Mouse (Mus musculus): ENCODE results near the gene Gadd45b. TPM values are rescaled to one million over a fixed set of nuclear protein-coding genes. Genes with fewer than 3 reads are reported as not detected.

The Gadd45b gene
- total RNA-seq, 4 experiments from 2014 or later: 17.5 to 112 (median 73.6) TPM

GRCm38 (mm10) chr10:80909375-80910162, 20.3 kb upstream of the Gadd45b start:
- DNase-seq: no peak

- DNase-seq: no peak
Observed at GRCm38 (mm10) chr10:80911354-80911753, 18.5 kb upstream of the Gadd45b start.

- no peak for DNase-seq
Observed at GRCm38 (mm10) chr10:80911891-80912290, 18.0 kb upstream of the Gadd45b start.

GRCm38 (mm10) chr10:80913364-80914011, 16.4 kb upstream of the Gadd45b start:
- DNase-seq: no peak

GRCm38 (mm10) chr10:80914253-80914656, 15.6 kb upstream of the Gadd45b start:
- no peak for DNase-seq

- DNase-seq: no peak
Observed at GRCm38 (mm10) chr10:80915260-80915659, 14.6 kb upstream of the Gadd45b start.

- no peak for DNase-seq
Observed at GRCm38 (mm10) chr10:80915736-80916135, 14.1 kb upstream of the Gadd45b start.

- DNase-seq: no peak
Observed at GRCm38 (mm10) chr10:80917336-80917778, 12.5 kb upstream of the Gadd45b start.

- no peak for DNase-seq
Observed at GRCm38 (mm10) chr10:80917779-80918434, 12.0 kb upstream of the Gadd45b start, which contains the start of gene Lmnb2. Gene Lmnb2 (minus strand): TSS chr10:80918245.

GRCm38 (mm10) chr10:80921923-80922322, 8.0 kb upstream of the Gadd45b start:
- DNase-seq: no peak

GRCm38 (mm10) chr10:80925472-80925871, 4.4 kb upstream of the Gadd45b start:
- no peak for DNase-seq

GRCm38 (mm10) chr10:80928586-80929298, 1.1 kb upstream of the Gadd45b start:
- peak; percentile 89 for DNase-seq

GRCm38 (mm10) chr10:80930361-80931152, 684 bp downstream of the Gadd45b start:
- DNase-seq: no peak

GRCm38 (mm10) chr10:80931153-80931671, 1.3 kb downstream of the Gadd45b start:
- no peak for DNase-seq

GRCm38 (mm10) chr10:80931695-80932094, 1.8 kb downstream of the Gadd45b start:
- DNase-seq: no peak

GRCm38 (mm10) chr10:80932206-80932605, 2.3 kb downstream of the Gadd45b start:
- no peak for DNase-seq

GRCm38 (mm10) chr10:80932700-80933420, 3.0 kb downstream of the Gadd45b start:
- DNase-seq: no peak

- DNase-seq: no peak
Observed at GRCm38 (mm10) chr10:80933421-80933979, 3.6 kb downstream of the Gadd45b start.

GRCm38 (mm10) chr10:80934136-80934985, 4.5 kb downstream of the Gadd45b start:
- no peak for DNase-seq

All from adrenal gland, adult 8-10 months (tissue).